Mouse (Mus musculus) ES-Bruce4 (cell line): ENCODE results near the gene Acvrl1.

ENCODE experiments used
- CTCF ChIP-seq: IDR thresholded peaks from one replicate; pipeline ENCODE4 v1.8.1; 2011; ENCODE audit warnings: low read depth, low read length
- POLR2A ChIP-seq: IDR thresholded peaks from one replicate; pipeline ENCODE4 v1.8.1; 2011; ENCODE audit warnings: low read length; ENCODE audit not compliant: insufficient read depth

DNA sequence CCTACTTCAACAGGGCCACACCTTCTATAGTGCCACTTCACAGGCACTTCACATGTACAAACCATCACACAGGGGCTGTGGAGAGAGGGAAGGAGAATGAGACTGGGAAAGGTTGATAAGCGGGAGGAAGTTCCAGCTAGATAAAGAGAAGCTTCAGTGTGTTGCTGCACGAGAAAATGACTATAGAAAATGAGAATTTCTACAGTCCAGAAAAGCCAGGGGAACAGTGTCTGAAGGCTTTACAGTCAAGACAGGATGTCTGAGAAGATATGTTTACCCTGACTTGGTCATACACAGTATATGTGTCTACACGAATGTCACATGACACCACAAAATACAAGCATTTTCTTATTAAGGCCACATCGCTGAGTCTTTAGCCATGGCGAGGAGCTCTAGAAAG lies 41.6 kb downstream of the Acvrl1 start:
- TF ChIP-seq CTCF (no peak), POLR2A (no peak)
